Mouse (Mus musculus) ES-Bruce4 (cell line): Measurements from ENCODE around the gene Mast4. TPM values are rescaled to one million over a fixed set of nuclear protein-coding genes. Genes with fewer than 3 reads are reported as not detected.

Experiments used
- H3K27ac ChIP-seq: 2 replicates; pipeline ENCODE4 v1.5.1; 2012; ENCODE audit warnings: low read length, inconsistent platforms; ENCODE audit not compliant: insufficient read depth
- H3K27me3 ChIP-seq: 2 replicates; pipeline ENCODE4 v1.6.1; 2012; ENCODE audit warnings: mild to moderate bottlenecking, low read length, inconsistent platforms; ENCODE audit not compliant: control insufficient read depth, poor library complexity, insufficient read depth, severe bottlenecking
- H3K36me3 ChIP-seq: 2 replicates; pipeline ENCODE4 v1.6.1; 2012; ENCODE audit warnings: inconsistent platforms, mild to moderate bottlenecking, low read length, moderate library complexity; ENCODE audit not compliant: control insufficient read depth, poor library complexity, insufficient read depth, severe bottlenecking
- H3K4me1 ChIP-seq: one replicate; pipeline ENCODE4 v1.8.1; 2011; ENCODE audit warnings: low read length; ENCODE audit not compliant: control insufficient read depth, insufficient read depth
- H3K4me3 ChIP-seq: 2 replicates; pipeline ENCODE4 v1.5.1; 2011; ENCODE audit warnings: low read depth, mild to moderate bottlenecking, low read length
- H3K9ac ChIP-seq: 2 replicates; pipeline ENCODE4 v1.6.1; 2012; ENCODE audit warnings: low read depth, mild to moderate bottlenecking, inconsistent platforms; ENCODE audit not compliant: poor library complexity, severe bottlenecking
- H3K9me3 ChIP-seq: replicated peaks from 2 replicates; pipeline ENCODE4 v1.6.1; 2012; ENCODE audit warnings: mild to moderate bottlenecking, low read length, inconsistent platforms; ENCODE audit not compliant: control insufficient read depth, poor library complexity, insufficient read depth, severe bottlenecking
- CTCF ChIP-seq: IDR thresholded peaks from one replicate; pipeline ENCODE4 v1.8.1; 2011; ENCODE audit warnings: low read depth, low read length
- EP300 ChIP-seq: IDR thresholded peaks from 2 replicates; pipeline ENCODE4 v1.6.1; 2011; ENCODE audit warnings: low read depth, low read length; ENCODE audit not compliant: insufficient read depth
- POLR2A ChIP-seq: IDR thresholded peaks from one replicate; pipeline ENCODE4 v1.8.1; 2011; ENCODE audit warnings: low read length; ENCODE audit not compliant: insufficient read depth
- polyA plus RNA-seq: library from polyadenylated mRNA; stranded (reverse); fragments of >200 nt; gene quantifications from 2 replicates; pipeline ENCODE4 v1.2.4, GENCODE M21; 2011; ENCODE audit warnings: low read depth; ENCODE audit not compliant: missing spikeins, insufficient read depth, insufficient read length

Gene Mast4
- polyA plus RNA-seq, 1 experiment: 25.3 TPM

GRCm38 (mm10) chr13:102887534-102887933 is 446.8 kb downstream of the Mast4 start:
- Histone ChIP-seq H3K9ac (no peak overlapping the region), H3K36me3 (no peaks in the 10 kb centered on the region), H3K4me1 (no peaks in the 10 kb centered on the region), H3K4me3 (no peak overlapping the region), H3K9me3 (no peaks in the 10 kb centered on the region), H3K27ac (no peak overlapping the region), H3K27me3 (no peaks in the 10 kb centered on the region)
- no peak for TF ChIP-seq POLR2A
- TF ChIP-seq CTCF: no peak
- TF ChIP-seq EP300: no peak

- Histone ChIP-seq H3K27ac (no peak overlapping the region), H3K9me3 (no peaks in the 10 kb centered on the region), H3K27me3 (no peaks in the 10 kb centered on the region), H3K36me3 (no peaks in the 10 kb centered on the region), H3K4me1 (no peaks in the 10 kb centered on the region), H3K9ac (no peak overlapping the region), H3K4me3 (no peak overlapping the region)
- TF ChIP-seq CTCF: no peak
- no peak for TF ChIP-seq EP300
- TF ChIP-seq POLR2A: no peak
Measured at GRCm38 (mm10) chr13:102886788-102887187, 447.5 kb downstream of the Mast4 start.

- H3K36me3 ChIP-seq: no peaks in the 10 kb centered on the region
- no peaks in the 10 kb centered on the region for H3K9me3 ChIP-seq
- H3K27me3 ChIP-seq: no peaks in the 10 kb centered on the region
- no peak overlapping the region for H3K9ac ChIP-seq
- H3K4me1 ChIP-seq: no peaks in the 10 kb centered on the region
- TF ChIP-seq POLR2A (no peak), CTCF (no peak)
- no peak overlapping the region for H3K4me3 ChIP-seq
- no peak overlapping the region for H3K27ac ChIP-seq
Measured at GRCm38 (mm10) chr13:102886147-102886546, 448.1 kb downstream of the Mast4 start.

GRCm38 (mm10) chr13:102880381-102881076 is 453.8 kb downstream of the Mast4 start:
- H3K27me3 ChIP-seq: no peaks in the 10 kb centered on the region
- no peak overlapping the region for H3K9ac ChIP-seq
- no peaks in the 10 kb centered on the region for H3K9me3 ChIP-seq
- H3K4me1 ChIP-seq: peaks cover 4% of the 10 kb centered on the region
- H3K4me3 ChIP-seq: no peak overlapping the region
- H3K27ac ChIP-seq: no peak overlapping the region
- no peaks in the 10 kb centered on the region for H3K36me3 ChIP-seq
- TF ChIP-seq POLR2A: no peak
- TF ChIP-seq CTCF: no peak
- TF ChIP-seq EP300: no peak

- TF ChIP-seq CTCF (no peak), EP300 (no peak), POLR2A (no peak)
- Histone ChIP-seq H3K4me1 (peaks cover 10% of the 10 kb centered on the region), H3K9me3 (no peaks in the 10 kb centered on the region), H3K36me3 (no peaks in the 10 kb centered on the region), H3K27me3 (no peaks in the 10 kb centered on the region), H3K4me3 (no peak overlapping the region), H3K27ac (no peak overlapping the region), H3K9ac (no peak overlapping the region)
Measured at GRCm38 (mm10) chr13:102878631-102879030, 455.7 kb downstream of the Mast4 start.

- no peak overlapping the region for H3K27ac ChIP-seq
Measured at GRCm38 (mm10) chr13:102877766-102878325, 456.5 kb downstream of the Mast4 start.

More at GRCm38 (mm10) chr13:102877766-102878325, 456.5 kb downstream of the Mast4 start:
- Histone ChIP-seq H3K36me3 (no peaks in the 10 kb centered on the region), H3K9me3 (no peaks in the 10 kb centered on the region), H3K4me3 (no peak overlapping the region), H3K4me1 (peaks cover 13% of the 10 kb centered on the region), H3K9ac (no peak overlapping the region), H3K27me3 (no peaks in the 10 kb centered on the region)
- TF ChIP-seq CTCF (no peak), POLR2A (no peak), EP300 (no peak)
